Mouse (Mus musculus) embryonic fibroblast, embryonic 13.5 days (primary cell): Measurements from ENCODE around the gene Rasgef1b.

ENCODE experiments used
- CTCF ChIP-seq: IDR thresholded peaks from 2 replicates; pipeline ENCODE4 v1.5.1; 2011; ENCODE audit warnings: mild to moderate bottlenecking, control low read depth, low read length, moderate library complexity, borderline replicate concordance; ENCODE audit not compliant: insufficient read depth
- POLR2A ChIP-seq: IDR thresholded peaks from 2 replicates; pipeline ENCODE4 v1.6.1; 2011; ENCODE audit warnings: low read depth, mild to moderate bottlenecking, control low read depth, low read length, moderate library complexity

GRCm38 (mm10) chr5:99526797-99527201 lies 202.1 kb downstream of the Rasgef1b start:
- no peak for TF ChIP-seq CTCF
- TF ChIP-seq POLR2A = no peak
